Mouse (Mus musculus) naive thymus-derived CD4-positive, alpha-beta T cell, adult 2 months (primary cell): ENCODE measurements around the gene Zfp326.
"Not testable (repeated sequence)": the region's sequence is repeated elsewhere in the genome, so short reads cannot be mapped to it uniquely, and the experiment has no call there.

Experiments
- DNase-seq: peaks from one replicate; pipeline ENCODE4 v3.0.0-alpha.2; 2011; ENCODE audit warnings: low read depth

The Zfp326 gene

GRCm38 (mm10) chr5:105876068-105876924, at the start of gene Zfp326:
Gene Zfp326 (plus strand): TSS chr5:105876565.
- peak; percentile 93 for DNase-seq

- no peak for DNase-seq
Measured at GRCm38 (mm10) chr5:105826916-105827510, 49.4 kb upstream of the Zfp326 start.

GRCm38 (mm10) chr5:105828050-105828449, 48.3 kb upstream of the Zfp326 start:
- no peak for DNase-seq

- no peak for DNase-seq
Measured at GRCm38 (mm10) chr5:105829008-105829586, 47.3 kb upstream of the Zfp326 start.

GRCm38 (mm10) chr5:105832140-105832539, 44.2 kb upstream of the Zfp326 start:
- no peak for DNase-seq

- DNase-seq = no peak
Measured at GRCm38 (mm10) chr5:105833923-105834322, 42.4 kb upstream of the Zfp326 start.

- DNase-seq = no peak
Measured at GRCm38 (mm10) chr5:105836006-105836405, 40.4 kb upstream of the Zfp326 start.

GRCm38 (mm10) chr5:105839740-105840310, 36.5 kb upstream of the Zfp326 start:
- peak; percentile 16 for DNase-seq

- DNase-seq = no peak
Measured at GRCm38 (mm10) chr5:105844044-105844753, 32.2 kb upstream of the Zfp326 start.

GRCm38 (mm10) chr5:105845041-105845440, 31.3 kb upstream of the Zfp326 start:
- DNase-seq = no peak

- DNase-seq = no peak
Measured at GRCm38 (mm10) chr5:105847726-105848125, 28.6 kb upstream of the Zfp326 start.

GRCm38 (mm10) chr5:105849222-105849621, 27.1 kb upstream of the Zfp326 start:
- no peak for DNase-seq

GRCm38 (mm10) chr5:105849643-105850042, 26.7 kb upstream of the Zfp326 start:
- no peak for DNase-seq

- DNase-seq = no peak
Measured at GRCm38 (mm10) chr5:105853271-105853670, 23.1 kb upstream of the Zfp326 start.

- DNase-seq = no peak
Measured at GRCm38 (mm10) chr5:105857486-105857885, 18.9 kb upstream of the Zfp326 start.

GRCm38 (mm10) chr5:105858754-105859694, 17.3 kb upstream of the Zfp326 start:
- DNase-seq = no peak

- no peak for DNase-seq
Measured at GRCm38 (mm10) chr5:105859716-105860460, 16.5 kb upstream of the Zfp326 start.

- DNase-seq = no peak
Measured at GRCm38 (mm10) chr5:105860461-105860835, 15.9 kb upstream of the Zfp326 start.

- DNase-seq = no peak
Measured at GRCm38 (mm10) chr5:105861616-105862015, 14.7 kb upstream of the Zfp326 start.

GRCm38 (mm10) chr5:105865110-105865628, 11.2 kb upstream of the Zfp326 start:
- not testable (repeated sequence) for DNase-seq
